Comparison of ENCODE assay signal across 8 mouse cellular contexts in the genomic region with DNA sequence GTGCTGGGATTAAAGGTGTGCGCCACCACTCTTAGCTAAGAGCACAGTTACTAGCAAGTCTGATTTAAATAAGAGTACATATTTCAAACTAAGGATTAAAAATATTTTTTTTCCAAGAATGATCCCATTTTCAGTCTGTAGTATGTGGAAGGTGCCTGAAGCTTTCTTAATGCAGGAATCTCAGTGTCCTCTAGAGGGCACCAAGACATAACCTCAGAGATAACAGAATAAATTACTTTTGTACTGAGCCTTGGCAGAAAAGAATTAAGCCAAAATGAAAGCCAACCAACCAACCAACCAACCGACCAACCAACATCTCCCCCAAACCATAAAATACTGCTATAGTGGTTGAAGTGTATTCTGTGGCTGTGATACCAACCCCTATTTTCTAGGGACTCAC. TPM values are rescaled to one million over a fixed set of nuclear protein-coding genes. Genes with fewer than 3 reads are reported as not detected.
DNase-seq lines count a peak whose midpoint lies in the region; ATAC-seq lines count a peak whose summit lies in the region.

No protein-coding gene starts in this region.

- H3K9me3 ChIP-seq in kidney, embryonic 16.5 days (ENCODE audit: low read length), result no peaks in the 10 kb centered on the region

- no peak overlapping the region for H3K4me3 ChIP-seq in kidney, embryonic 16.5 days (ENCODE audit: low read length)

- H3K27ac ChIP-seq in kidney, embryonic 16.5 days (ENCODE audit: low read length), result no peak overlapping the region

- H3K36me3 ChIP-seq in kidney, embryonic 16.5 days (ENCODE audit: insufficient read depth, low read length), result no peaks in the 10 kb centered on the region

- no peaks in the 10 kb centered on the region for H3K4me1 ChIP-seq in kidney, embryonic 16.5 days (ENCODE audit: insufficient read depth, low read length)

- no peak overlapping the region for H3K4me2 ChIP-seq in kidney, embryonic 16.5 days (replicated peaks; ENCODE audit: low read depth, low read length)

- 50% methylated on average over 2 of the region's 2 CpGs for WGBS in kidney, embryonic 16.5 days

- no peaks in the 10 kb centered on the region for H3K27me3 ChIP-seq in kidney, embryonic 16.5 days (ENCODE audit: insufficient read depth, low read length)

- ATAC-seq in kidney, embryonic 16.5 days (ENCODE audit: low FRiP score, low TSS enrichment), result no peak

- no peak overlapping the region for H3K9ac ChIP-seq in kidney, embryonic 16.5 days (replicated peaks; ENCODE audit: low read length)

- peak; percentile 9 to 39 for DNase-seq in kidney, adult 8-10 months
- DNase-seq in CD4-positive helper T cell, adult 2 months (ENCODE audit: low read depth, low spot score), result peak; percentile 40
- DNase-seq in MN1 (ENCODE audit: low spot score), result peak; percentile 43
- DNase-seq in embryo, embryonic 11 days, result peak; percentile 46
- DNase-seq in layer of hippocampus, adult 9-10 months (ENCODE audit: low spot score), result peak; percentile 82
- peak; percentile 59 to 67 for DNase-seq in right cerebral cortex, postnatal 10 days (ENCODE audit: low spot score in 2 of 2)
- DNase-seq in gastrocnemius, postnatal 25 days, result no peak

RNA-seq across cellular contexts. Expression of gene Ttc7b, which starts 57.7 kb away (rescaled TPM):
- polyA plus RNA-seq in kidney, embryonic 16.5 days (2015; fragmentation: Nextera tagmentation; extraction: Ambion mirVana), result 3.9 and 4.7 TPM in 2 replicates
- total RNA-seq in gastrocnemius, postnatal 25 days (2021), result 100 to 1,000 TPM in 1 of 2 experiments, 10 to 100 TPM in 1; 98.3 to 136 TPM
